Mouse (Mus musculus): ENCODE measurements around the gene Mroh3.

Gene Mroh3

GRCm38 (mm10) chr1:136228328-136229039 lies 15.9 kb upstream of the Mroh3 start:
- DNase-seq (ENCODE audit: low spot score in 2 of 2): no peak

- no peak for DNase-seq (ENCODE audit: low spot score in 2 of 2)
Measured at GRCm38 (mm10) chr1:136227870-136228269, 15.2 kb upstream of the Mroh3 start.

- no peak for DNase-seq (ENCODE audit: low spot score in 2 of 2)
Measured at GRCm38 (mm10) chr1:136226626-136227025, 14.0 kb upstream of the Mroh3 start.

GRCm38 (mm10) chr1:136225846-136226245 lies 13.2 kb upstream of the Mroh3 start:
- no peak for DNase-seq (ENCODE audit: low spot score in 2 of 2)

GRCm38 (mm10) chr1:136223758-136224342 lies 11.2 kb upstream of the Mroh3 start:
- no peak for DNase-seq (ENCODE audit: low spot score in 2 of 2)

- DNase-seq (ENCODE audit: low spot score in 2 of 2): no peak
Measured at GRCm38 (mm10) chr1:136222386-136222785, 9.8 kb upstream of the Mroh3 start.

- no peak for DNase-seq (ENCODE audit: low spot score in 2 of 2)
Measured at GRCm38 (mm10) chr1:136220037-136220871, 7.6 kb upstream of the Mroh3 start.

- DNase-seq (ENCODE audit: low spot score in 2 of 2): no peak
Measured at GRCm38 (mm10) chr1:136214304-136214703, 1.7 kb upstream of the Mroh3 start.

- no peak for DNase-seq (ENCODE audit: low spot score in 2 of 2)
Measured at GRCm38 (mm10) chr1:136190033-136190432, 22.6 kb downstream of the Mroh3 start.

GRCm38 (mm10) chr1:136179511-136180001 lies 33.1 kb downstream of the Mroh3 start:
- no peak for DNase-seq (ENCODE audit: low spot score in 2 of 2)

- peak in 1 of 2 experiments; percentile 28 for DNase-seq (ENCODE audit: low spot score in 2 of 2)
Measured at GRCm38 (mm10) chr1:136178741-136179140, 33.9 kb downstream of the Mroh3 start.

GRCm38 (mm10) chr1:136177085-136177484 lies 35.5 kb downstream of the Mroh3 start:
- no peak for DNase-seq (ENCODE audit: low spot score in 2 of 2)

GRCm38 (mm10) chr1:136175183-136175582 lies 37.4 kb downstream of the Mroh3 start:
- DNase-seq (ENCODE audit: low spot score in 2 of 2): peak; percentile 46 to 58

GRCm38 (mm10) chr1:136174101-136174606 lies 38.5 kb downstream of the Mroh3 start:
- peak; percentile 44 to 58 for DNase-seq (ENCODE audit: low spot score in 2 of 2)

- no peak for DNase-seq (ENCODE audit: low spot score in 2 of 2)
Measured at GRCm38 (mm10) chr1:136172696-136173095, 39.9 kb downstream of the Mroh3 start.

GRCm38 (mm10) chr1:136170109-136170508 lies 42.5 kb downstream of the Mroh3 start:
- peak; percentile 56 to 58 for DNase-seq (ENCODE audit: low spot score in 2 of 2)

- no peak for DNase-seq (ENCODE audit: low spot score in 2 of 2)
Measured at GRCm38 (mm10) chr1:136167657-136168056, 45.0 kb downstream of the Mroh3 start.

- no peak for DNase-seq (ENCODE audit: low spot score in 2 of 2)
Measured at GRCm38 (mm10) chr1:136165436-136165835, 47.2 kb downstream of the Mroh3 start.

GRCm38 (mm10) chr1:136161333-136161921 lies 51.2 kb downstream of the Mroh3 start:
- no peak for DNase-seq (ENCODE audit: low spot score in 2 of 2)

GRCm38 (mm10) chr1:136160930-136161329 lies 51.7 kb downstream of the Mroh3 start:
- DNase-seq (ENCODE audit: low spot score in 2 of 2): no peak

GRCm38 (mm10) chr1:136160297-136160696 lies 52.3 kb downstream of the Mroh3 start:
- no peak for DNase-seq (ENCODE audit: low spot score in 2 of 2)

- no peak for DNase-seq (ENCODE audit: low spot score in 2 of 2)
Measured at GRCm38 (mm10) chr1:136159830-136160229, 52.8 kb downstream of the Mroh3 start.
